Mouse (Mus musculus) stomach, embryonic 15.5 days (tissue): ENCODE results near the gene Rcl1. TPM values are rescaled to one million over a fixed set of nuclear protein-coding genes. Genes with fewer than 3 reads are reported as not detected.
A peak's percentile ranks its signal among the peaks of the same experiment; 100 is the strongest.

Experiments used
- ATAC-seq: fragments of 200-750 bp; cut with Nextera tagmentation; 2 replicates; pipeline ENCODE4 v1.8.0; 2017; ENCODE audit warnings: low read depth, moderate number of reproducible peaks, moderate TSS enrichment; ENCODE audit not compliant: insufficient read depth, low FRiP score
- H3K27ac ChIP-seq: fragments of 300-500 bp; sonication (generic); 2 replicates; pipeline ENCODE4 v1.5.1; 2015; ENCODE audit warnings: mild to moderate bottlenecking, inconsistent platforms
- H3K27me3 ChIP-seq: fragments of 300-500 bp; sonication (generic); replicated peaks from 2 replicates; pipeline ENCODE4 v1.6.1; 2015; ENCODE audit warnings: inconsistent platforms
- H3K36me3 ChIP-seq: fragments of 300-500 bp; sonication (generic); 2 replicates; pipeline ENCODE4 v1.6.1; 2015; ENCODE audit warnings: inconsistent platforms
- H3K4me1 ChIP-seq: fragments of 300-500 bp; sonication (generic); 2 replicates; pipeline ENCODE4 v1.6.1; 2015; ENCODE audit warnings: inconsistent platforms
- H3K4me2 ChIP-seq: fragments of 300-500 bp; sonication (generic); 2 replicates; pipeline ENCODE4 v1.6.1; 2015; ENCODE audit warnings: mild to moderate bottlenecking, inconsistent platforms
- H3K4me3 ChIP-seq: fragments of 300-500 bp; sonication (generic); replicated peaks from 2 replicates; pipeline ENCODE4 v1.5.1; 2015; ENCODE audit warnings: inconsistent platforms
- H3K9ac ChIP-seq: fragments of 300-500 bp; sonication (generic); 2 replicates; pipeline ENCODE4 v1.6.1; 2015; ENCODE audit warnings: inconsistent platforms
- H3K9me3 ChIP-seq: fragments of 300-500 bp; sonication (generic); 2 replicates; pipeline ENCODE4 v1.6.1; 2016; ENCODE audit warnings: inconsistent platforms
- WGBS: fragments of 180-500 bp; shearing (Covaris S2); methylation state at CpG from one replicate; pipeline ENCODE4 v1.1.7; 2015; 5-methylcytosine and 5-hydroxymethylcytosine counted together
- polyA plus RNA-seq: library from polyadenylated mRNA; unstranded; fragments of >200 nt; fragmentation: Nextera tagmentation; extraction: Ambion mirVana; gene quantifications from 2 replicates; pipeline ENCODE4 v1.2.1, GENCODE M21; 2015

Rcl1 gene
- polyA plus RNA-seq, 1 experiment from 2014 or later = 57.0 TPM

DNA sequence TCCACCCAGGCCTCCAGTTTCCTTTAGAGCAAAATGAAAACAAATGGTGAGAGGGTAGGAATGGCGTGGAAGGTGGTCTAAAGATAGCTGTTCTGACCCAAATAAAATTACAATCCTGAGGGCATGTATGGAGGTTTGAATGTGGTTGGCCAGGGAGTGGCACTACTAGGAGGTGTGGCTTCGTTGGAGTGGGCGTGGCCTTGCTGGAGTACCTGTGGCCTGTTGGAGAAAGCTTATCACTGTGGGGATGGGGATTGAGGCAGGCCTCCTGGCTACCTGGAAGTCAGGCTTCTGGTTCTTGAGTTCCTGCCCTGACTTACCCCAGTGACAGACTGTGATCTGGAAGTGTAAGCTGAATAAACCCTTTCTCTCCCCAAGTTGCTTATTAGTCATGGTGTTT lies 55.2 kb downstream of the Rcl1 start:
- H3K4me1 ChIP-seq = no peaks in the 10 kb centered on the region
- ATAC-seq = 0 out of 2 replicates have a peak, but pooled peaks have one; percentile 43
- no peak overlapping the region for H3K9ac ChIP-seq
- no peak overlapping the region for H3K27ac ChIP-seq
- H3K9me3 ChIP-seq = no peaks in the 10 kb centered on the region
- 50% methylated on average over 3 of the region's 3 CpGs for WGBS
- H3K27me3 ChIP-seq = no peaks in the 10 kb centered on the region
- H3K4me3 ChIP-seq = no peak overlapping the region
- no peaks in the 10 kb centered on the region for H3K36me3 ChIP-seq
- no peak overlapping the region for H3K4me2 ChIP-seq

DNA sequence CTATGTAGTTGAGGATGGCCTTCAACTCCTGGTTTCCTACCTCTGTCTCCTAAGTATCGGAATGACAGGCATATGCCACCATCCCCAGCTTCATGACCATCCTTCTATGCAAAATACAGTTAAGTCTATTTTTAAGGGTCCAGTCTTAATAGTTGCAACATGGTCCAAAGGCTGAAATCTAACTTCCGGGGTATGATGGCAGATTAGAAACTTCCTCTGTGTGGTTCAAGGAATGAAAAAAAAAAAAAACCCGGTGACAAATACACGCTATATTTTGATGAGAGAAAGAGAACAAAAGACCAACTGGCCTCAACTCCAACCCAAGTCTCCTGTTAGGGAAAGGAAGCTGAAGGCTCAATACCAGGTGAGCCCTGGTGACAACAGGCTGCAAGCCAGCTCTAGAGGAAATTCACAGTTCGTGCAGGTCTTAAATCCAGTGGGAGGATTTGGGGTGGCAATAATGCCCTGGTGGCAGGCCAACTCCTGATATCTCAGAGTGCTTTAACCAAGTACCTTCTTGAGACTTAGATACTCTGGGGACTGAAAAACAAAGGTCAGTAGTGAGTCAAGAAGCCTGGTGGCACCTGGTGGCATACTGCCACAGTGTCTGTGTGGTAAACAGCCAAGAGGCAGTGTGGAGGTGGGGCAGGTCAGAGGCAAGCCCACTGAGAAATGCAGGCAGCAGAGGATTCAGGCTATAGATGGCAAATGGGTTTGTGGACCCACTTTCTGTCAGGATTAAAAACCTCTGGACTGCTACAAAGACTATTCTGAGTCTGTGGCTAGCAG lies 56.7 kb downstream of the Rcl1 start:
- Histone ChIP-seq H3K27ac (no peak overlapping the region), H3K4me2 (no peak overlapping the region), H3K4me1 (no peaks in the 10 kb centered on the region), H3K36me3 (no peaks in the 10 kb centered on the region), H3K9me3 (no peaks in the 10 kb centered on the region), H3K27me3 (no peaks in the 10 kb centered on the region), H3K9ac (no peak overlapping the region), H3K4me3 (no peak overlapping the region)
- no peak for ATAC-seq
- WGBS = 89% methylated on average over 5 of the region's 5 CpGs

DNA sequence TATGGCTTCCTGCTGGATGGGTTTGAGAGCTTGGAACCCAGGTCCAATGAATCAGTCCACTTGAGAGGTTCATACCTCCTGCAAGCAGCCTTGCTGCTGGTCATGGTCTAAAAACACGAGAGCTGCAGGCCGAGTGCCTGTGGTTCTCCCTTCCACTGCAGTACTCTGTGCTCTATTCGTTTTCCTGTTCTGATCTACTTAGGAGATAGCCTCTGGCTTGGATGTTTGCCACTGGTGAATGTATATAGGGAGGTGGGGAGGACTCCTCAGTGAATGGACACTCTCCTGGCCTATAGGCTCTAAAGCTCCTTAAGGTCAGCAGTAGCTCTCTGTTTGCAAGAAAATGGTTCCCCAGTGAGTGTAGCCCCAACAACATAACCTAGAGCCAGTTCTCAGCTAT lies 57.3 kb downstream of the Rcl1 start:
- H3K9me3 ChIP-seq = no peaks in the 10 kb centered on the region
- H3K4me3 ChIP-seq = no peak overlapping the region
- no peaks in the 10 kb centered on the region for H3K4me1 ChIP-seq
- H3K27me3 ChIP-seq = no peaks in the 10 kb centered on the region
- no peak overlapping the region for H3K9ac ChIP-seq
- no peak overlapping the region for H3K27ac ChIP-seq
- 79% methylated on average over 3 of the region's 3 CpGs for WGBS
- no peak overlapping the region for H3K4me2 ChIP-seq
- ATAC-seq = no peak
- no peaks in the 10 kb centered on the region for H3K36me3 ChIP-seq

DNA sequence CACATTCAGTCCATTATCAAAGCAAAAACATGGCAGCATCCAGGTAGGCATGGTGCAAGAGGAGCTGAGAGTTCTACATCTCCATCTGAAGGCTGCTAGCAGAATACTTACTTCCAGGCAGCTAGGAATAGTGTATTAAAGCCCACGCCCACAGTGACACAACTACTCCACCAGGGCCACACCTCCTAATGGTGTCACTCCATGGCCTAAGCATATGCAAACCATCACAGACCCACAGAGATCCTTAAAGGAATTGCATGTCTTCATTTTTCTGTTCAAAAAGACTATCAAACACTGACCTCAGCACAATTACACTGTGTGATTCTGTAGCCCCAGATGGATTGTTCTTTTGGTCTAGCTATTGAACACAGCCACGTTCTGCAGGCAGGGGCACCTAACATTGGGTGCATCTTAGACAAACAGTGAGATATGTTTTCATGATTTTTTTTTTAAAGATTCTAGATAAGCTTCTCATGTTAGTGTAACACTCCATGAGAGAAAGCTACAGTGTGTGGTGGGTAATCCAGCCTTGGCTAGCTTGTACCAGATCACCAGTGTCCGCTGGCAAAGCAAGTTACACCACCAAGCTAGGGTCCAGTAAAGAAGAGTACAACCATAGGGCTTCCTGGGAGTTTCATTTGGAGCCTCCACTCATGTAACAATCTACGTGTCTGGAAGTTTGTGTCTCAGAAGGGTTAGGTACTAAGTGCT lies 62.8 kb downstream of the Rcl1 start:
- no peak overlapping the region for H3K9ac ChIP-seq
- no peak overlapping the region for H3K4me3 ChIP-seq
- H3K27ac ChIP-seq = no peak overlapping the region
- H3K4me1 ChIP-seq = no peaks in the 10 kb centered on the region
- ATAC-seq = no peak
- WGBS = 91% methylated on average over 4 of the region's 4 CpGs
- no peaks in the 10 kb centered on the region for H3K36me3 ChIP-seq
- no peak overlapping the region for H3K4me2 ChIP-seq
- no peaks in the 10 kb centered on the region for H3K27me3 ChIP-seq
- no peaks in the 10 kb centered on the region for H3K9me3 ChIP-seq

DNA sequence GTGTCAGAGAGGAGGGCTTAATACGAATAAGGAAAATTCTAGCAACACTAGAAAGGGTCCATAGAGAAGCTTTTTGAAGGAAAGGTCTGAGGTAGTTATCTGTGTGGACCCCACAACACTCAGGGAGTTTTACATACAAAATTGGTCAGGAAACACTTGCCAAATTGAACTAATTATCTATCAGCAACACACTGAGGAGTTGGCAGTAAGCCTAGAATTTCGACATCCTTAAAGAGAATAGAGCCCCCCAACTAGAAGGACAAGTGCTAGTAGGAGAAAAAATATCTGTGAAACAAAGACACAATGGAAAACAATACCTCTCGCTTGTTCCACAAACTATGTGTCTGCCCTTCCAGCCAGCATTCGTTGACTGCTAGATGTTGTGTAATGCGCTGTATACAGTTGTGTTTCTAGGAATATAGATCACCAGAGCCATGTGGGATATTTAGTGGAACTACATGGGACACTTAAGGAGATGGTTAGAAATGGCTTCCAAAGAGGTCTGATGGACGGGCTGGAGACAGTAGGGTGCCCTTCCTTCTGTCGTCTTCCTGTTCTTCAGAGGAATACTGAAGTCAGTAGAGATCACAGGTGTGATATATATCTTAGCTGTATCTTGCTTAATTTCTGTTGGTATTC lies 63.5 kb downstream of the Rcl1 start:
- 85% methylated on average over 7 of the region's 7 CpGs for WGBS
- no peak overlapping the region for H3K9ac ChIP-seq

DNA sequence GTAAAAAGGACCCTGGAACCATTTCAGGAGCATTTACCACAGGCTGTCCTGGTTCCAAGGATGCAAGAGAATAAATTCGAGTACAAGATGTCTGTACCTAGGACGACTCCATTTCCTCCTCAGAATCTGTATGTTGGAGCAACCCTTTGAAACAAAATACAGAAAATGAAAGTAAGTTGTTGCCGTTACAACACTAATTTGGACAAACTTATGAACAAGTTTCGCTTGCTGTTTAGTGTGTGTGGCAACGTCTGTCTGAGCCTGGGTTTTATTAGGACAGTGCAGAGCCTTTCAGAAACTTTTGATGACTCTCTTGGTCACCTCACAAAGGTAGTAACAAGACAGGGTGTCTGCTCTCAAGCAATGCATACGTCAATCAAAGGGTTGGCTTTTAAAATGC lies 66.8 kb downstream of the Rcl1 start:
- H3K4me3 ChIP-seq = no peak overlapping the region
- no peaks in the 10 kb centered on the region for H3K27me3 ChIP-seq
- no peak overlapping the region for H3K9ac ChIP-seq
- no peaks in the 10 kb centered on the region for H3K4me1 ChIP-seq
- H3K27ac ChIP-seq = no peak overlapping the region
- H3K4me2 ChIP-seq = no peak overlapping the region
- no peaks in the 10 kb centered on the region for H3K9me3 ChIP-seq
- H3K36me3 ChIP-seq = no peaks in the 10 kb centered on the region
- 88% methylated on average over 6 of the region's 6 CpGs for WGBS
- ATAC-seq = no peak

More for the DNA sequence above, 63.5 kb downstream of the Rcl1 start:
- no peaks in the 10 kb centered on the region for H3K4me1 ChIP-seq
- no peaks in the 10 kb centered on the region for H3K9me3 ChIP-seq
- no peak overlapping the region for H3K27ac ChIP-seq
- ATAC-seq = no peak
- no peaks in the 10 kb centered on the region for H3K27me3 ChIP-seq
- H3K4me3 ChIP-seq = no peak overlapping the region
- H3K36me3 ChIP-seq = no peaks in the 10 kb centered on the region
- no peak overlapping the region for H3K4me2 ChIP-seq

DNA sequence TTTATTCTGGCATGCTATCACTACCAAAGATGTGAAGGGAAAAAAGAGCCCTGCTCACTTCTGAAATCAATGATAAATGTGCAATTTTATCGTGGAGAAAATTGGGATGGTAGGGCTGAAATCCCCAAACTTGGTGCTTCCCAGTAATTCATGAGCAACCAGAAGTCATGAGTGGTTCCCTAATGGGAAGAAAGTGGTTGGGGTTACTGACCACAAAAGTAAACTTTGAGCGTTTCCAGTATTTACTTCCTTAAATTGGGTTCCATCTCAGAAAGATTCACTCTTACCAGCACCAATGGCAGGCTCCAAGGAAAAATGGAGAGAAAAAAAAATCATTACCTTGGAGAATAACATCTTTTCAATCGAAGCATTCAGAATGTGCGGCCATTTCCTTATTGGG lies 79.2 kb downstream of the Rcl1 start:
- no peaks in the 10 kb centered on the region for H3K27me3 ChIP-seq
- no peak overlapping the region for H3K4me2 ChIP-seq
- no peak overlapping the region for H3K4me3 ChIP-seq
- H3K4me1 ChIP-seq = peaks cover 3% of the 10 kb centered on the region; the same call in 1 of the 2 replicates
- no peak for ATAC-seq
- no peaks in the 10 kb centered on the region for H3K9me3 ChIP-seq
- 73% methylated on average over 4 of the region's 4 CpGs for WGBS
- no peaks in the 10 kb centered on the region for H3K36me3 ChIP-seq
- H3K9ac ChIP-seq = no peak overlapping the region
- H3K27ac ChIP-seq = no peak overlapping the region

DNA sequence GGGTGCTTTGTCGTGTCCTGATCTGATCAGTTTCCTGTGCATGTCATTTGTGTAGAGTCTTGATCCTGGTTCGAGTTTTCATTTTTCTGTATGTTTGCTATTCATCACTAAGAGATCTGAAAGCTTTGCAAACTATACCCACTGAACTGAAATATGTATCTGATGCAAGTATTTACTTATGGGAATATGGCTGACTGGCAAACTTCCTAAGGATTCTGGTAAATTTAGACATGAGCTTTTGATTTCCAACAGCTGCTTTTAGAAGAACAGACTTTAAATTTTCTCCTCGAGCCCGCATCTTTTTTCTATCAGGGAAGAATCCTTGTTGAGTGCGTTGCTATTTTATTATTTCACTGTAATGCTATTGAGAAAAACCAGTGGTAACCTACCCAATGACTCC lies 81.0 kb downstream of the Rcl1 start:
- H3K4me3 ChIP-seq = no peak overlapping the region
- no peak overlapping the region for H3K27ac ChIP-seq
- no peak for ATAC-seq
- H3K4me1 ChIP-seq = peaks cover 3% of the 10 kb centered on the region; the same call in 1 of the 2 replicates
- 59% methylated on average over 5 of the region's 5 CpGs for WGBS
- H3K36me3 ChIP-seq = no peaks in the 10 kb centered on the region
- no peaks in the 10 kb centered on the region for H3K9me3 ChIP-seq
- no peak overlapping the region for H3K9ac ChIP-seq
- no peaks in the 10 kb centered on the region for H3K27me3 ChIP-seq
- no peak overlapping the region for H3K4me2 ChIP-seq

DNA sequence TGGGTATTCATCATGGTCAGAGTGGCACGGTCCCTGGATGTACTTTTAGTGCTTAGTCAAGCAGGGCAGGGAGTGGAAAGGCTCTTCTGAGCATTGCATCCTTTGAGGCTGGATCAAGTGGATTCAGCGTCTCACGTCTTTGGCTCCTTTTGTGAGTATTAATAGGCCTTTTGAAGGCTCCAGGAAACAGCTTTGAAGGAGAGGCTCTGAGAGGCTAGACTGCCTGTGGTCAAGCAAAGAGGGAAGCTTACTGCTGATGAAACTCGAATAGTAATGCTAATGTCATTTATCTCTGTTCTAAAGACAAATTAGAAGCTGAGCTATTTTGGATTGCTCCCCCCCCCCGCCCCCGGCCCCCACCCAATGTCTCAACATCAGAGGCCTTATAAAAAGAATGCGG lies 83.9 kb downstream of the Rcl1 start:
- no peak overlapping the region for H3K9ac ChIP-seq
- no peak overlapping the region for H3K4me3 ChIP-seq
- no peak overlapping the region for H3K4me2 ChIP-seq
- H3K27me3 ChIP-seq = no peaks in the 10 kb centered on the region
- peaks cover 3% of the 10 kb centered on the region; the same call in 1 of the 2 replicates for H3K4me1 ChIP-seq
- no peak overlapping the region for H3K27ac ChIP-seq
- H3K9me3 ChIP-seq = no peaks in the 10 kb centered on the region
- 60% methylated on average over 7 of the region's 7 CpGs for WGBS
- no peaks in the 10 kb centered on the region for H3K36me3 ChIP-seq
- ATAC-seq = no peak

DNA sequence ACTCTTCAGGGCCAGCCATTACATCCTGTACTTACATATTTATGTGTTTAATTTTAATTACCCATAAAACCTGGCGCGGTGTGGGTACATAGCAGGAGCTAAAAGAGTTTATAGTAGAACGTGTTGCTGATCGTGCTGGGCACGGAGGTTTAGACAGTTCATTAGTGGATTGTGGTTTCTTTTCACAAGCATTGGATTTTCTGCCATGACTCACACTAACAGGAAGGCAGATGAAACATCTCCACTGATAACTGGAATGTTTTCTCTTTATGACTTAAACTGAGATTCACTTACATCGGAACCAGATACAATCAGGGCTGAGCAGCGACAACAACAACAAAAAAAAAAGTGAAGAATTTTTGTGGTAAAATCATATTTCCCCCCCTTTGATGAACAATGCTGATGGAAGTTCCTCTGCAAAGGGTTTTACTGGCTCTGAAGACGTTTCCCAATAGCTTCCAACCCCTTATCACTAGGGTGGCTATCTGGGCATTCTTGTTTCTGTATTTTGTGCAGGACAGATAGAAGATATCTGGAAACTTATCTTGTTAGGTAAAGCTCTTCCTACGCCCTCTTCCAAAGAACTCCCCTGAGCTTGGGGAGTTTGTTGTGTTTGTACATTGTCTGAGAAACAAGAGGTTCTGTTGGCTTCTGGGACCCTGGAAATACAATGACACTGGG lies 84.5 kb downstream of the Rcl1 start:
- Histone ChIP-seq H3K27me3 (no peaks in the 10 kb centered on the region), H3K9me3 (no peaks in the 10 kb centered on the region), H3K27ac (no peak overlapping the region), H3K4me2 (no peak overlapping the region), H3K4me3 (no peak overlapping the region), H3K36me3 (no peaks in the 10 kb centered on the region), H3K4me1 (peaks cover 3% of the 10 kb centered on the region; the same call in 1 of the 2 replicates), H3K9ac (no peak overlapping the region)
- no peak for ATAC-seq
- 57% methylated on average over 9 of the region's 9 CpGs for WGBS

DNA sequence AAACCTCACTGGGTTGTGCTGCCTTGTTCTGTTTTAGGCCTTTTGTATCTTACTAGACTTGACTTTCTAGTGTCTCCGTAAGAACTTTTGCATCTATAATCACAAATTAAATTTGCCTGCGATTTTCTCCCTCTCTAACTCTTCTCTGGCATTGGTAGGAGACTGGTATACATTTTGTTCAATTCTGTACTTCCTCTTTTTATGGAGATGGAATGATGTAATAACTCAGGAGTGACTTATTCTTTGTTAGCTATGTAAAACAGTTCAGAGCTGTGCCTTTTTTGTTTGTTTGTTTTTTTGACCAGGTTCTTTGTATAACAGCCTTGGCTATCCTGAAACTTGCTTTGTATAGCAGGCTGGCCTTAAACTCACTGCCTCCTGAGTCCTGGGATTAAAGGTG lies 87.7 kb downstream of the Rcl1 start:
- WGBS = 87% methylated on average over 2 of the region's 2 CpGs
- Histone ChIP-seq H3K4me1 (peaks cover 3% of the 10 kb centered on the region; the same call in 1 of the 2 replicates), H3K27ac (no peak overlapping the region), H3K9me3 (no peaks in the 10 kb centered on the region), H3K27me3 (no peaks in the 10 kb centered on the region), H3K4me2 (no peak overlapping the region), H3K36me3 (no peaks in the 10 kb centered on the region), H3K9ac (no peak overlapping the region), H3K4me3 (no peak overlapping the region)
- ATAC-seq = no peak
